Mouse (Mus musculus) heart, postnatal 0 days (tissue): Measurements from ENCODE around the gene Agbl4. TPM values are rescaled to one million over a fixed set of nuclear protein-coding genes. Genes with fewer than 3 reads are reported as not detected.

Experiments
- ATAC-seq: fragments of 200-750 bp; cut with Nextera tagmentation; 2 replicates; pipeline ENCODE4 v1.8.0; 2017; ENCODE audit warnings: low read depth, moderate number of reproducible peaks, moderate library complexity; ENCODE audit not compliant: insufficient read depth
- DNase-seq: peaks from one replicate; pipeline ENCODE4 v3.0.0-alpha.2; 2016; ENCODE audit warnings: low spot score
- H3K27ac ChIP-seq: fragments of 300-500 bp; sonication (generic); 2 replicates; pipeline ENCODE4 v1.5.1; 2014; ENCODE audit warnings: low read depth, mild to moderate bottlenecking
- H3K27me3 ChIP-seq: fragments of 300-500 bp; sonication (generic); 2 replicates; pipeline ENCODE4 v1.6.1; 2014; ENCODE audit warnings: low read length, mixed read lengths; ENCODE audit not compliant: control insufficient read depth, insufficient read depth
- H3K36me3 ChIP-seq: fragments of 300-500 bp; sonication (generic); replicated peaks from 2 replicates; pipeline ENCODE4 v1.6.1; 2014; ENCODE audit warnings: low read length, mixed read lengths; ENCODE audit not compliant: control insufficient read depth, insufficient read depth
- H3K4me1 ChIP-seq: fragments of 300-500 bp; sonication (generic); 2 replicates; pipeline ENCODE4 v1.6.1; 2014; ENCODE audit warnings: antibody characterized with exemption; ENCODE audit not compliant: control insufficient read depth, insufficient read depth
- H3K4me2 ChIP-seq: fragments of 300-500 bp; sonication (generic); 2 replicates; pipeline ENCODE4 v1.6.1; 2014; ENCODE audit warnings: low read depth, mild to moderate bottlenecking, low read length, moderate library complexity
- H3K4me3 ChIP-seq: fragments of 300-500 bp; sonication (generic); 2 replicates; pipeline ENCODE4 v1.5.1; 2014; ENCODE audit warnings: low read depth, low read length
- H3K9ac ChIP-seq: fragments of 300-500 bp; sonication (generic); replicated peaks from 2 replicates; pipeline ENCODE4 v1.6.1; 2014; ENCODE audit warnings: low read depth, low read length, mixed read lengths
- H3K9me3 ChIP-seq: fragments of 300-500 bp; sonication (generic); replicated peaks from 2 replicates; pipeline ENCODE4 v1.6.1; 2016; ENCODE audit warnings: low read length; ENCODE audit not compliant: control insufficient read depth
- CTCF ChIP-seq: IDR thresholded peaks from 2 replicates; pipeline ENCODE4 v1.5.1; 2016; ENCODE audit warnings: antibody characterized with exemption, control low read depth, low read depth
- EP300 ChIP-seq: IDR thresholded peaks from 2 replicates; pipeline ENCODE4 v1.6.1; 2016; ENCODE audit warnings: antibody characterized with exemption, low read depth
- WGBS: fragments of 180-500 bp; shearing (Covaris S2); extraction: QIAGEN DNeasy Blood & Tissue Kit; methylation state at CpG from one replicate; pipeline ENCODE4 v1.1.7; 2014; 5-methylcytosine and 5-hydroxymethylcytosine counted together
- polyA plus RNA-seq: library from polyadenylated mRNA; unstranded; fragments of >200 nt; fragmentation: Nextera tagmentation; extraction: Ambion mirVana; gene quantifications from 2 replicates; pipeline ENCODE4 v1.2.1, GENCODE M21; 2015
- total RNA-seq: library from RNA; depleted of rRNA; stranded (reverse); fragments of >200 nt; gene quantifications from 2 replicates; pipeline ENCODE4 v1.2.3, GENCODE M21; 2014; ENCODE audit warnings: low replicate concordance

Agbl4 gene
- total and polyA plus RNA-seq, 2 experiments from 2014 or later = 0.55 TPM; not detected in 1

DNA sequence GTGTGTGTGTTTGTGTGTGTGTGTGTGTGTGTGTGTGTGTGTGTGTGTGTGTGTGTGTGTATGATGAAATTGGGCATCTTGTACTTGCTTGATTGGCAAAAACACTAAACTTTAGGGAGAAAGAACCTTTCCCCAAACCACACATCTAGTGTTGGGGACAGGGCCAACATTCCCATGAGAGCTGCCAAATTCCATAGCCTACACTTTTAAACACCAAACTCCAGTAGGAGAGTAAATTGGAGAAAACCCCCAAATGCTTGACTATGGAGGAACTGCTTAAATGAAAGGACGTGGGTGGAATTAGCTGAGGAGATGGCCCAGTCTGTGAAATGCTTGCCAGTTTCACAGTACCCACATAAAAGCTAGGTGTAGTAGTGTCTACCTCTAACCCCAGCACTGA is 1235.2 kb downstream of the Agbl4 start:
- H3K36me3 ChIP-seq = no peaks in the 10 kb centered on the region
- H3K27me3 ChIP-seq = no peaks in the 10 kb centered on the region
- TF ChIP-seq CTCF (no peak), EP300 (no peak)
- no peaks in the 10 kb centered on the region for H3K4me1 ChIP-seq
- DNase-seq (no peak), ATAC-seq (no peak)
- no peak overlapping the region for H3K4me3 ChIP-seq
- H3K9me3 ChIP-seq = no peaks in the 10 kb centered on the region
- no peak overlapping the region for H3K27ac ChIP-seq
- no peak overlapping the region for H3K9ac ChIP-seq
- 64% methylated on average over 1 of the region's 1 CpGs for WGBS
- no peak overlapping the region for H3K4me2 ChIP-seq

DNA sequence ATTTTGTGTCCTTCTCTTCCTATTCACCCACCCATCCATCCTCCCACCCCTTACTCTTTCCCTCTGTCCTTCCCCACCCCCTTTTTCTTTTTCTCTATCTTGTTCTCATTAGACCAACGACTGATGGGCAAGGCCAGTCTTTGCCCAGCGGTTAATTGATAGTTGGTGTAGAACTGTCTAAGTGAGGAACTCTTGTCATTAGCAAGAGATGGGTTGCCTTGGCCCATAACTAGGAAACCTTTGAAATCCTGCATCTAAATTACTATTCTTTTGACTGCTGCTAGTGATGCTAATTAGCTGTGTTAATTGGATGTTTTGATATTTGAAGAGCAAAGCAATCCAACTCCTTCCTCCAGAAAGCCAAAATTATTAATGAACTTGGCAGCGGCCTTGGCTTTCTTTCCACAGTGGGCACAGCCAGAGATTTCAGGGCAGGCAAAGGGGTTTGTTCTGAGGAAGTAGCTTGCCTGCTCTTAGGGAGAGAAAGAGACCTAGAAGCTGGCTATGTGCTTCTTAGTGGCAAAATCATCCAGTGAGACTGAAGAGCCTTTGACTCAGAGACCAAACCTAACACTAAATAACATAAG is 1238.2 kb downstream of the Agbl4 start:
- Histone ChIP-seq H3K36me3 (no peaks in the 10 kb centered on the region), H3K4me2 (no peak overlapping the region), H3K9ac (no peak overlapping the region), H3K27me3 (no peaks in the 10 kb centered on the region), H3K27ac (no peak overlapping the region), H3K4me3 (no peak overlapping the region), H3K4me1 (no peaks in the 10 kb centered on the region), H3K9me3 (no peaks in the 10 kb centered on the region)
- no peak for TF ChIP-seq CTCF
- TF ChIP-seq EP300 = no peak
- DNase-seq (no peak), ATAC-seq (no peak)
- 73% methylated on average over 3 of the region's 3 CpGs for WGBS

DNA sequence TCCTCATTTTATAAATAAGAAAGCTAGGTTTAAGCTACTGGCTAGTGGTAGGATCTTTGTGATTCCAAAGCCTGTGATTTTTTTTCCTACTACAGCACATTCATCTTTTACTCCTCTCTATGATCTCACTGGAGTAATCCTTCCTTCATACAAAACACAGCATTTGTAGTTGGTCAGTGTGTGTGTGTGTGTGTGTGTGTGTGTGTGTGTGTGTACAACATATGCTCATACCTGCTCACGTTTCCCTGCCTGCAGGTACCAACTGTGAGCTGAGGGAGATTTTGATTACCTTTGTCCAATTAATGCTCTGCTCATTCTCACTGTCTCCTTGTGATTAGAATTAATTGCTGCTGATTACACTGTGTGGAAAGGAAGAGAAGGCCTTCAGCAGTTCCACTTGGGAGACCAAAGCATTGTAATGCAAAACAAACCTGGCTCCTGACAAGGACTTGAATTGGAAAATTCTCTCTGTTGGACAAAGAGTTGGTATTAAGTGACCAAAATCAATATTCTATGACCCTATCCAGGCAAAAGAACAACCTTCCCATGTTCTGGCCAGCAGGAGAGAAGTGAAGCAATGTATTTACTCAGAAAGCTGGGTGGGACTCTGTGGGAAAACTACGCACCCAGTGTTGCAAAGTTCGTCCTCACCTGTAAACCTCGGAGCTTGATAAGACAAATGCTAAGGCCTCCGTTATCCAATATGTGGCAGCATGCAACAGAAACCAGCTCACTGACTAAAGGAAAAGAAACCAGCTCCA is 1241.7 kb downstream of the Agbl4 start:
- no peak overlapping the region for H3K4me3 ChIP-seq
- no peaks in the 10 kb centered on the region for H3K27me3 ChIP-seq
- no peak overlapping the region for H3K9ac ChIP-seq
- WGBS = 85% methylated on average over 5 of the region's 5 CpGs
- no peaks in the 10 kb centered on the region for H3K9me3 ChIP-seq
- no peak overlapping the region for H3K27ac ChIP-seq
- H3K4me2 ChIP-seq = no peak overlapping the region
- no peaks in the 10 kb centered on the region for H3K4me1 ChIP-seq
- DNase-seq (no peak), ATAC-seq (no peak)
- TF ChIP-seq EP300 = no peak
- TF ChIP-seq CTCF = no peak
- H3K36me3 ChIP-seq = no peaks in the 10 kb centered on the region

DNA sequence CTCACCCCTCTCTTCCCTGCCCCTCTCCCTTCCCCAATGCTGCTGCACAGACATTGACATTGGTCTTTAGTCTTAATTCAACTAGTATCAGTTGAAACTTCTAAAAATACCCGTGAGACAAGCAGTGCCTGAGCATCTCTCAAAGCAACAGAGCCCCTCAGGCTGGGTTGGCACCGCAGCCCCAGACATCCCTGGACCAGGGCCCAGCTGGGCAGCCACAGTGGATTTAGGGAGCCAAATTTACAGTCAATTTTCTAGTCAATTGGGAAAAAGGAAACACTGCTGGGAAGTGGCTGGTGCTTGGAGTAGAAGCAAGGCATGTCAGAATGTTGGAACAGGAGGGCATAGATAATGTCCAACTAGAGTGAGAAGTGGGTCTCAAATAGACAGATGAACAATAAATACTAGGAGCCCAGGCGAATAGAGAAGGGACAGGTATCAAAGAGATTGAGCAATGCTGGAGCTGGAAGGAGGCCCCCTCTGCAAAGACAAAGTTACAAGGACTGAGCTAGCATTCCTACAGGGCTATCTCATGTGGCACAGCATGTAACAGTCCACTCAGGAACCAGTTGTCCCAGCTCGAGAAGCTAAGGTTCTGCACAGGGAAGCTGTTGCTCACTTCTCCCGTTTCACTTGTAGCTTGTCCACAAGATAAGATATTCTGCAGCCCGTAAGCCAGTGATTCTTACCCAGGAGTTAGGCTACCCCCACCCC is 1247.8 kb downstream of the Agbl4 start:
- Histone ChIP-seq H3K9me3 (no peaks in the 10 kb centered on the region), H3K27me3 (no peaks in the 10 kb centered on the region), H3K4me1 (no peaks in the 10 kb centered on the region), H3K27ac (no peak overlapping the region), H3K4me3 (no peak overlapping the region), H3K9ac (no peak overlapping the region), H3K4me2 (peak overlapping the region; percentile 32; the same call in 1 of the 2 replicates), H3K36me3 (no peaks in the 10 kb centered on the region)
- 39% methylated on average over 6 of the region's 6 CpGs for WGBS
- DNase-seq (no peak), ATAC-seq (peak; percentile 41)
- TF ChIP-seq EP300 (no peak), CTCF (no peak)

DNA sequence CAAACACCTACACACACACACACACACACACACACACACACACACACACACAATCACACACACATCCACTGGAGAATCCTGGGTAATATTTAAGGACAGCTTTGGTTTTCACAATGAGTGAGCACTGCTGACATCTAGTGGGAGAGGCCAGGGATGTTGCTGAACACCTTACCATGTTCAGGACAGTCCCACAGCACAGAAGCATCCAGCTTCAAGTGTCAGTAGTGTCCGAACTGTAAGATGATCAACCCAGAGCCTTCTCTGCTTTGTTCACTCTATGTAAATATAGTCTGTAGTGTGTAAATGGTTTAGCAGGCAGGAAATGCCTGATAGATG is 1248.3 kb downstream of the Agbl4 start:
- peak; percentile 38 for DNase-seq
- no peaks in the 10 kb centered on the region for H3K4me1 ChIP-seq
- no peak overlapping the region for H3K4me3 ChIP-seq
- no peaks in the 10 kb centered on the region for H3K27me3 ChIP-seq
- H3K4me2 ChIP-seq = peak overlapping the region; percentile 32; the same call in 1 of the 2 replicates
- 21% methylated on average over 1 of the region's 1 CpGs for whole genome bisulfite sequencing
- no peaks in the 10 kb centered on the region for H3K9me3 ChIP-seq
- TF ChIP-seq CTCF (peak; percentile 58), EP300 (no peak)
- H3K9ac ChIP-seq = no peak overlapping the region
- no peaks in the 10 kb centered on the region for H3K36me3 ChIP-seq
- no peak overlapping the region for H3K27ac ChIP-seq
- peak; percentile 51 for ATAC-seq
